Mouse (Mus musculus) testis, postnatal 10 days (tissue): ENCODE measurements around the gene Cxcr5.
"Not testable (repeated sequence)": the region's sequence is repeated elsewhere in the genome, so short reads cannot be mapped to it uniquely, and the experiment has no call there.

ENCODE experiments used
- DNase-seq: peaks from one replicate; pipeline ENCODE4 v3.0.0; 2021; ENCODE audit warnings: low spot score

Cxcr5 gene

DNA sequence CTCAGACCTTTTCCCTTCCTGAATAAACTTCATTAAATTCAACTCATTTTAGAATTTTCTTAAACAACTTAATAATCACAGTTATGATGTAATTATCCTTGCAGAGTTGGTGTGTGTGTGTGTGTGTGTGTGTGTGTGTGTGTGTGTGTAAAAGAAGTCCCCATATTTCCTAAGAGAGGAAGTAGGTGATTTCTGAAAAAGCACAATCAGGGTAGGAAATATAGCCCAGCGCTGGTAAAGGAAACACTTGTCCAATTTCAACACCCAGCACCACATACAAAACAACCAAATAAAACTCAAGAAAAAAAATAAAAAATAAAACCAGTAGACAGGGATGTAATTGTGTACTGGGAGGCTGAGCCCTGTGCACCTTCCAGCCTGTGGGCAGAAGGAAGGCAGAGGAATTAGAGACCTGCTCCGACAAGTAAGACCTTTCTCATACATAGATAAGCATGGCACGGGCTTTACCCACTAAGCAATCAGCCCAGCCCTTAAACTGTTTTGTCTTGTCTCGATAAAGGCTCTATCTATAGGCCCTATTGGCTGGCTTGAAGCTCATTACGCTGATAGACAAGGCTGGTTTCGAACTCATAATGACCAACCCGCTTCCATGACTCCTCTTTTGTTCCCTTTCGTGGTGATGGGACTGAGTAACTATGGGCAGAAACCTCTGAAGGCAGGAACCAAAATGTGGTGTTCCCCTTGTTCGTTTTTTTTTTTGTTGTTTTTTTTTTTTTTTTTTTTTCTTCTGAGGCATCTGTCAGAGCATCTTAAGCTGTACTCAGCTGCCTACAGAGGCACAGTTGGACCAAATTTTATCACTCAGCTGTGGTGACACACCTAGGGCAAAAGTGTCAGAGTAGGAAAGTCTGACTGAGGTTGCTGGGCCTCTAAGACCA is 25.8 kb upstream of the Cxcr5 start:
- DNase-seq: no peak

DNA sequence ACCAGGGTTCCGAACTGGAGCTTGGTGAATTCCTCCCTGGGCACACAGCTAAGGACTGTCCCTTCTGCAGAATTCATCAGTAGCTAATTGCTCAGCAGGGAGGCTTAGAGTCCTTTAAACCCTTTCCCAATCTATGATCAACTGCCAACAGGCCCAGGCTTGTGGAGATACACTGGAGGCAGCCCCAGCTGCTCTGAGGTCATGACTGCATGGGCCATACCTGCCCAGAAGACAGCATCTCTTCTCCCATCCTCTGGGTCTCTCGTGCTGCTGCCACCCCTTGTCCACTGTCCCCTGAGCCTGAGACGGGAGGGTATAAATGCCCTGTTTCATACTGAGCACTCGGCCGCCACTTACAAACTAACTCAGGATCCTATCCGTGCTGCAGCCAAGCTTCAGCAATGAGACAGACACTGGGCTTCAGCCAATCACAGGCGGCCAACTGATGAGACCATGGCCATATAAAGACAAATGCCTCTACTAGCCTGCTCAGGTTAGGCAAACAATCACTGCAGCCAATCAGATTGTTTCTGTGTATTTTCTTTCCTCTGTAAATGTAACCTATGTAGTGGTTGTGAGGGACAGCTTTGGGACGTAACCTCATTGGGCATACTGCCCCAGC is 25.1 kb upstream of the Cxcr5 start:
- no peak for DNase-seq

DNA sequence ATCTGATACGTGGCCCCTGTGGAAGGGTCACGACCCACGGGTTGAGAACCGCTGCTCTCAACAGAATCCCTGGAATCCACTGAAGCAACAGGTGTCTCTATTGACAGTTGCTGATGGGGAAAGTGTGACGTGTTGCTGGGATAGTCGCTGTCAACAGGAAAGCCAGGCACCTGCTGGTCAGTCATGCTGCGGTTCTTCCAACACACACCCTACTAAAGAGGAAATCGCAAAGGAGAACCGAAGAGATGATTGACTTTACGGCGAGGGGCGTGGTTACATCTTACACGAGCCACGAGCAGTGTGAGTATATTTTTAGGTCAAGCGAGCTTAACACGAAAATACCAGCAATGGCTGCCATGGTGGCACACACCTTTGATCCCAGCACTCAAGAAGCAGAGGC is 20.7 kb upstream of the Cxcr5 start:
- no peak for DNase-seq

DNA sequence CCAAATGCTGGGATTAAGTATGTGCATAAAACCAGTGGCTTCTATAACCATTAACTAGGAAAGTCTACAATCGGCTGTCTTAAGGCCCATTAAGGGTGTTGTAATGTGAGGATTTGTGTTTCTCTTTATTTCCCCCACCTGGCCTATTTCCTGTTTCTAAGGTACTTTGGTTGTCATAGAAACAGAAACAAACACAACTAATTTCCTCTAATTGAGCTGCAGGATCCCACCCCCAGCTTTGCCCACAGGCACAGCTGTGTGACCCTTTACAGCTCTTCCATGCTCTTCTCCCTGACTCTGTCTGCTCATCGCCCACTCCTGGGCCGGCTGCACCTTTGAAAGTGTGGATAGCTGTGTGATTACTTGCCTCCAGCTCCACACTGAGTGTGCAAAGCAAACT is 19.7 kb upstream of the Cxcr5 start:
- no peak for DNase-seq

DNA sequence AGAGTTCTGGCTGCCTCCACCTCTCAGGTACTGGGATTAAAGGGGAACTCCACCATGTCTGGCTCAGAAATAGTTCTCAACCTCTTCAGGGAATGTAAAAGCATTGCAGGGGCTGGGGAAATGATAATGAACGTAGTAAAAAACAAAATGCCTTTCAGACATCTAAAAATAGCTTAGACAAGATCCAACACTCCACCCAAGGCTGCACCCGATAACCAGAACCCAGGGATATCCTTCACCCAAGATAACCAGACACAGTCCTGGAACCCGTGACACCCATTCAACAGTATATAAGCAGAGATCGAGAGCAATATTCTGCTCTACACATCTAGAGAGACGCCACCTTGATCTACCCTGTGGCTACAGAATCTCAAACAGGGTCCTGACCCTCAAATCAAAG is 18.4 kb upstream of the Cxcr5 start:
- DNase-seq: no peak

DNA sequence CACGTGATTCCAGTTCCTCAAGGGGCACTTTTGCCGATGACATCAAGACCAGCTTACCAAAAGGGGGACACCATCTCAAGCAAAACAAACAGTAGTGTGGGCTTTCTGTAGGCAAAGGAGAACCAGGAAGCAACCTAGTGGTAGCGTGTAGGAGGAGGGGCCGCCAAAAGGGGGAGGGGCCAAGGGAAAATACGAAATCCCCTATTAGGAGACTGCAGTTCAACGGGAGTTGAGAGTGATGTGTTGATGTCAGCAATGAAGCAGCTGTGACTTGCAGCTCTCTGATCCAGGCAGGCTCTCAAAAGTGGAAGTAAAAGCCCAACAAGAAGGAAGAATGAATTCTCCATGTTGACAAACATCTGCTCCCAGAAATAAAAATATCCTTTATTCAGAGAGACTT is 17.7 kb upstream of the Cxcr5 start:
- DNase-seq: peak; percentile 54

DNA sequence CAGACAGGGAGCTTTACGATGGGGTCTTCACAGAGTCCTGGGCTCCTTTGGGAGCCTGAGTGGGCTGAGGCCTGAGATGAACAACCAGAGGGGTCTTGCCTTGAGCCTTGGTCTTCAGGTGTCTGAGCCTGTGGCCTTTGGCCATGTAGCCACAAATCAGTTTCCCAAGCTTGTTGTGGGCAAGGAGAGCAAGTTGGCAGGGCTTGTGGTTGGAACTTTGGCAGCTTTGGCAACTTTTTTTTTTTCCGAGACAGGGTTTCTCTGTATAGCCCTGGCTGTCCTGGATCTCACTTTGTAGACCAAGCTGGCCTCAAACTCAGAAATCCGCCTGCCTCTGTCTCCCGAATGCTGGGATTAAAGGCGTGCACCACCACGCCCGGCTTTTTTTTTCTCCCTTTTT is 14.4 kb upstream of the Cxcr5 start:
- not testable (repeated sequence) for DNase-seq

DNA sequence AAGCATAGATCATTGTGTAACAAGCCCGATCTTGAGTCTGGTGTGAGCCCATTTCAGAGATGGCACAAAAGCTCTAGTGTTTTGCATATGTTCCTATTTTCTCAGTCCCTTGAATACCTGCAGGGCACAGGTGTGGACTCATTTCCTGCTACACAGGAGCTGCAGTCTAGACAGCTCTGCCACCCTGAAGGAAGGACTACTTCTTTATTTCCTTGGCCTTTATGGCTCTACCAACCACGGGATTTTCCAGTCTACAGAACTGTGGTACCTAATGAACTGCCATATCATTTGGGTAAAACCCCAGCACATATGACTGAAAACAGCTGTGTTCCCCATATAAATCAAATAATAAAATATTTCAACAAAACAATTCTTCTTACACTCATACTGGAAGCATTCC is 13.4 kb upstream of the Cxcr5 start:
- DNase-seq: no peak

DNA sequence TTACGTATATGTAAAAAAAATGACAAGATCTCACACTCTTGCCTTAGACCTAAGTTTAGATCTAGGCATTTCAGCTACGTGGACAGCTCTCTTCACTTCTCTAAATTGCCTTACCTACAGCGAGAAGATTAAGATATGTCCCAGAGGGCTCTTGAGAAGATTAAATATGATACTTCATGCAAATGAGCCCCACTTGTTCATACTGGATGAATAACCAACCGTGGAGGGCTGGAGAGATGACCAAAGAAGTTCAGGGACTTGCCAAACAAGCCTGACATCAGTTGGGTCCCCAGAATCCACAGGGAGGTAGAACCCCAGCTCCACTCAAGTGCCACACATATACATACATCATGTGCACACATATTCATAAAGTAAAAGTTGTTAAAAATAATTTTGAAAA is 11.6 kb upstream of the Cxcr5 start:
- no peak for DNase-seq

DNA sequence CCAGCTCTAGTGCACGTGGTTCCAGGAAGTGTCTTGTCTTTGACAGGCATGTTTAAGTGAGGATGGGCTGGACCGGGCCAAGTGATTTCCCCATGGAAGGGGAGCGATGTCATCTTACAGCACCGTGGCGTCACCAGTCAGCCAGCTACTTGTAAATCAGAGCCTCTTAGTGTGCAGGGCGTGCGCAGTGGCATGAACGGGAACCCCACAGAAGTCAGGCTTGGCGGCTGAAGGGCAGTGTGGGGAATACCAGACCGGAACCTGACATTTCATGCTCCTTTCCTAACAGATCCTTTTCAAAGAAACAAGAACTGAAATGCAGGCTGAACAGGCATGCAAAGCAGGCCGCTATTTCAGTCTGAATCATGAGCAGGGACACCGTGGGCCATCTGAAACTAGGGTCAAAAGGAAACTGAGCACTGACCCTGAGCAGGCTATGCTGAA is 9.3 kb upstream of the Cxcr5 start:
- DNase-seq: no peak

DNA sequence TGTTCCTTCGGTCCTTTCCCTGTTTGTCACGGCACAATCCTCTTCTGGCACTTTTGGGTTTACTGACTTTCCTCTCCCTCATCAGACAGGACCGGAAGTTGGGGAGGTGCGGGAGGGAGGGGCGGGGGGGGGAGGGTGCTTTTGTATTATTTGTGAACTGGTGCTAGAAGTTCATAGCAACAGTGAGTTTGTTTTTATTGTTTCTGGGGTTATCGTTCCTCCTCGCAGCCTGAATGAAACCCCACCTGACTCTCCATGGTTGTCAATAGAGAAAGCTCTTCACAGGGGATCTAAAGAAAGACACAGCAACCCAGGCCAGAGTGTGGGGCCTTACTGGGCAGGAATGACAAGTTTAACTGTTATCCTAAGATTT is 6.4 kb upstream of the Cxcr5 start:
- DNase-seq: no peak

DNA sequence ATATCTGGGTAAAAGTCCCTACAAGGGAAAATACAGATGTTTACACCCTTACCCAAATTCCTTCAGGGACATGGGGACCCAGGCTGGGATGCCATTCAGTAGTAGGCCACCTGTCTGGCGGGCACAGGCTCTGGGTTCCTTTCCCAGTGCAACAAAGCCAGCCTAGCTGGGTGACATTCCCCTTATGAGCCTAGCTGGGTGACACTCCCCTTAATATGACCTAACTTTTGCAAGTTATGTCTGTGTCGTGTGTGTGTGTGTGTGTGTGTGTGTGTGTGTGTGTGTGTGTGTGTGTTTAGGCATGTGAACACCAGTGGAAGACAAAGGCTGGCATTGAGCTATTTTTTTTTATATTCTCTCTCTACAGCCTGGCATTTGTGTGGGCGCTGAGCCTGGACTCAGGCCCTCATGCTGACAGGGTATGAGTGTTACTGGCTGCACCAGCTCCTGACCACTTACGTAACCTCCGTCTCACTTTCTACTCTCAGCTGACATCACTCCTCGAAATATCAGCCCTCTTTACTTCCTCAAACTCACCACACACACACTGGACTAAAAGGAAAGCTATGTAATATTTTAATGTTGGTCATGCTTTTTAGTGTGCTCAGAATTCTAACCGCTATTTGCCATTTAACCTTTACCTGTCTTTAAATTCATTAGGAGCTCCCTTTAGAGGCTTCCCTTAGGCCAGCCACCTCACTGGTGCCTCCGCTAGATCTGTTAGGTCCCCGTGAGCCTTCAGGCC is 5.8 kb upstream of the Cxcr5 start:
- no peak for DNase-seq

DNA sequence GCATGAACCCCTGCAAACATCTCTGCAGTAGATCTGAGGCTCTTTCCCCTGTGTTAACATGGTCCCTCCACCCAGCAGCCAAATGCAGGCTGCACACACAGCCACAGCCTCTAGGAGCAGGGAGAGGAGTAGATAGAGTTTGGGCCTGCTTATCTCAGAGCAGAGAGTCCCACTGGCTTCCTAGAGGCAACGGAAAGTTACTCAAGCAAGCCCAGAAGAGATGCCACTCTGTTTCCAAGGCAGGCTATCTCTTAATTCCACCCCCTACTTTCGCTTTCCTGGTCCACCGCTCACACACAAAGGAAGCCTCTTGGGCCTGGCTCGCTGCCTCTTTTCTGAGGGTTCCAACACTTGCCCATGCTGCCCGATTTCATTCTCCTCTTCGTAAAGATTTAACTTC is 3.7 kb upstream of the Cxcr5 start:
- no peak for DNase-seq

DNA sequence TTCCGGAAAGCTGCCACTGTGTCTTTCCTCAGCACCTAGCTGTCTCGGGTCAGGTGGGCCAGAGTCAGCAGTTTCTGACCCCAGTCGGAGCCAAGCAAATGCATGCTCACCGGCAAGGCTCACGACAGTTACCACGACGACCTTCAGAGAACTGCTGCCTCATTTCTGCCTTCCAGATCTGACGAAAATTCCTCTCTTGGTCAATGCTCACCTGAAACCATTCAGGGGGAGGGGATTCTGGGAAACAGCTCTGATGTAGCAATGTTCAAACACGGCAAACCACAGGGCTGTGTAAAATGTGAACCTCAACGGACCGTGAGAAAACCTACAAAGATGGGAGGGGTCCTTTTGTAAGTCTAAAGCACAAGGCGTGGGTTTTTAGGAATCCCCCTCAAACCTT is 1.3 kb upstream of the Cxcr5 start:
- no peak for DNase-seq

DNA sequence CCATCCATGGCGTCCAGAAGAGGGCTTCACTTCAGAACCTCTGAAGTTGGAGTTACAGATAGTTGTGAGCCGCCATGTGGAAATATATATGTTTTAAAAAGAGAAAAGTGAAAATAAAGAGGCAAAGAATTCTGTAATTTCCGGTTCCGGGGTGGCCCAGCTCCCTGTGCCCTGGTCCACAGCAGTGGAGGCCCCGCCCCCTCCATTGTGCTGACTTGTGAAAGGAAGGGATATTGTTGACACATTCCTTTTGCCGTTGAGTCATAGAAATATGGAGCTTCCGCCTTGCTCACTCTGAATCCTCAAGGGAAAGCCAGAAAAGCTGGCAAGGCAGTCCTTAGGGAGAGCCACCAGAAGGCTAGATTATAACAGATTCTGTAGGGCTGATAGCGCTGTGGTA is 9.5 kb downstream of the Cxcr5 start:
- DNase-seq: no peak

DNA sequence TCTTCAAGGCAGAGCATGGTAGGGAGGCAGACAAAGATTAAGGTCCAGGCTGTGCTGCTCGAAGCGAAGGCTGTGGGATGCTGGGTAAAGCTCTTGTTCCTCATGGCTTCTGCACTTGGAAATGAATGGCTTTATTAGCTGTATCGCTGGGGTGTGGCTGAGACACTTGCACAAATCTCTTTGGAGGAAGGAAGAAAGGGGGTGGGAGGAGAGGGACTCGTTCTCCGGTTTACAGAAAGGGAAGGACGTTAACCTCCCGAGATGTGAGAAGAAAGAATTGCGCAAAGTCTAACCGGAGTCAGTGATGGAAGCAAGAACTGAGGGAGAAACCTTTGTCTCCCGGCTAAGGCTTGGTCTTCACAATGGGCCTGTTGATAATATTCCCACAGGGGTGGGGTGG is 10.5 kb downstream of the Cxcr5 start:
- no peak for DNase-seq

DNA sequence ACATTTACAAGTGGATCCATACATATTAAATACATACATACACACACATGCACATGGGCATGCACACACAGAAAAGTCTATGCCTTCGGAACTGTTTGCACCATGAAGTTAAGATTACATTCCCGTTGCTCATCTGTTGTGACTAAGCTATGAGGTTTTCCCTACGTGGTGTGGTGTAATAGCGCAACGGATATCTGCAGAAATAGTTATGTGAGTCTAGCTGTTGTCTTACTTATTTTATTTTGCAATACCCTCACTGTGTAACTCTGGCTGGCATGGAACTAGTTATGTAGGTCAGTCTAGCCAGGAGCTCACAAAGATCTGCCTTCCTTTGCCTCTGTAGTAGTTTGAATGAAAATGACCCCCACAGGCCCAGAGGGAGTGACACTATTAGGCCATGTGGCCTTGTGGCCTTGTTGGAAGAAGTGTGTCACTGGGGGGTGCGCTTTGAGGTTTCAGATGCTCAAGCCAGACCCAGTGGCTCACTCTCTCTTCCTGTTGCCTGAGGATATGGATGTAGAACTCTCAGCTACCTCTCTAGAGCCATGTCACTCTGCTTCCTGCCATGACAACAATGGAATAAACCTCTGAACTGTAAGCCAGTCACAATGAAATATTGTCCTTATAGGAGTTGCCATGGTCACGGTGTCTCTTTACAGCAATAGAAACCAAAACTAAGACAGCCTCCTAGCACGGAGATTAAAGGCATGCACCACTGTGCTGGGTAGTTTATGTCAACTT is 13.1 kb downstream of the Cxcr5 start:
- DNase-seq: no peak

DNA sequence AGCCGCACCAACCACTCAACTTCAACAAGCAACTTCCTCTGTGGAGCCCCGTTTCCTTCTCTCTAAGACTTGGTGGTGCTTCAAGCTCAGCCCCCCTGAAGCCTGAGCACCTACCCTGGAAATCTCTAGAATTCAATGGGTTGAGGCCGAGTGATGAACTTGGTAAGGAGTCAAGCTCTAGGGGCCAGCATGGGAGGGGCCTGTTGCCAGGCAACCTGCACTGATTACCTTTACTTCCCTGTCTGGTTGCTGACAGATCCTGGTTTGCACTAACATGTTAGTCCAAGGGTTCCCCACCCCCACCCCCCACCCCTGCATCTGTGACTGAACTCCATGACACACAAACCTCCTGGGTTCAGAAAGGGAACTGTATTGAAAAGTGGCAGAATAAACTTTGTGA is 16.7 kb downstream of the Cxcr5 start:
- DNase-seq: no peak

DNA sequence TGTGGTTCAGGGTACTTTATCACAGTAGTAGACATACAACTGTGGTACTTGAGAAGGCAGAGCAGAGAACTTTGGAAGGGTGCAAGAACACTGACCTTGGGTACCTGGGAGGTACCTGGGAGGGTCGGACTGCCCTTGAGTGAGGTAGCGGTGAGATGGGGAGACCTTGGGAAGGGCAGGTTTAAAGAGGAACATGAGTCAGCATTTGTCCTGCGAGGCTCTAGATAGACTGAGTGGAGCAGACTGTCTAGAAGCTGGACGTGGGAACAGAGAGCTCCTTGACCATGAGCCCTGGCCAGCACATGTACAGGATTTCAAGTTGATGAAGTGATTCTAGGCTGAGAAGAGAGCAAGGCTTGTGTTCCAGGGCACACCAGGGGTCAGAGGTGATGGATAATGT is 19.3 kb downstream of the Cxcr5 start:
- DNase-seq: no peak

DNA sequence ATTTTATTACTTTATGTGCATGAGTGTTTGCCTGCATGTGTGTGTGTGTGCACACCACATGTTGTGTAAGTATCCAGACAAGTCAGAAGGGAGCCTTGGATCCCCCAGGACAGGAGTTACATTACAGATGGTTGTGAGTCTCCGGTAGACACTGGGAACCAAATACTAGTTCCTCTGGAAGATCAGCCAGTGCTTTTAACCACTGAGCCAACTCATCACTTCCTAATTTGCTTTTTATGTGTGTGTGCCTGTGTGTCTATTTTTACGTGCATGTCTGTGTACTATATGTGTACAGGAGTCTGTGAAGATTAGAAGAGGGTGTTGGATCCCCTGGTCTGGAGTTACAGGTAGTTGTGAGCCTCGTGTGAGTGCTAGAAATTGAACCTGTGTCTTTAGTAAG is 21.0 kb downstream of the Cxcr5 start:
- no peak for DNase-seq

DNA sequence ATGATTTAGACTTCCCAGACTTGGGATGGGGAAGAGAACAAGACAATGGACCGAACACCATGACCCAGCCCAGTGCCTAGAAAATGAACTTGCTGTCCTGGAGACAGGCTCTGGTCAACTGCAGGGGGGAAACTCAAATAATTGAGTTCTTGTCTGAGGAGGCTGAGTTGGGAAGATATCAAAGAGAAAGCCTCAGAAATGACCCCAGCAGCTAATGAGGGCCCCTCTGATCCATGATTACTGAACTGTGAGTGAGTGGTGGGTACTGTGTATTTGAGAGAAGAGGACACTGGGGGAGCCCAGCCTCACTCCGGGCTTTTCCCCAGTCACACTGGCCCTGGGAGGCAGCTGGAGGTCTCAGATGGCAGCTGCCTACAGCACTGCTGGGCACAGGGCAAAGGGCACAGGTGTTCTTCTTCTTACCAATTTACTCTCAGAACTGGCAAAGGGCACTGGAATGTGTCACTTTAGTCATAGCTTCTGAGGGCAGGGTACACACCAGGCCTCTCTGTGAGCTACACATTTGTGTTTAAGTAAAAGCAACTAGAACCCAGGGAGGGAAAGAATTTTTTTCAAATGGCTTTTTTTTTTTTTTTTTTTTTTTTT is 21.8 kb downstream of the Cxcr5 start:
- no peak for DNase-seq
